Mouse (Mus musculus) bone marrow macrophage, adult 2 months (primary cell): ENCODE measurements around the gene Nme7.

Source experiments
- CTCF ChIP-seq: IDR thresholded peaks from 2 replicates; pipeline ENCODE4 v1.5.1; 2012; ENCODE audit warnings: low read depth, mild to moderate bottlenecking, low read length, moderate library complexity
- POLR2A ChIP-seq: IDR thresholded peaks from 2 replicates; pipeline ENCODE4 v1.6.1; 2012; ENCODE audit warnings: mild to moderate bottlenecking, low read depth, low read length, borderline replicate concordance

DNA sequence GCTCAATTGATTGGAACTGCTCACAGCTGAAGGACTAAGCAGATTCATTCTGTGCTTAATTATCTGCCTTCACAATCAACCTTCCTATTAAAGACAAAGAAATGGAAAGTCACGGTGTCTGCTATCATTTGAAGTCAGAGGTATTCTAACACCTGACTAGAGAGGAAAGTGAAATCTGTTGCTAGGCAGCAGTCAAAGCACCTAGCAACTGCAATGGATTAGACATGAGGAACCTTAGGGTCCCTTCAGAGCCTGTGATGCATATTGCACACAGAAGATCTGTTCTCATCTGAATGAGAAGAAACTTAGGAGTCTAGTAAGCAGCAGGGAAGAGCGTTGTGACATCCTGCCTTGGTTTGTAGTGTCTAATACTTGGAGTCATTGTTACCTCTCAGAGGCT lies 58.1 kb downstream of the Nme7 start:
- TF ChIP-seq CTCF (no peak), POLR2A (no peak)
